Mouse (Mus musculus) cerebellum, adult 2 months (tissue): ENCODE data around the gene Gstk1.

ENCODE experiments used
- CTCF ChIP-seq: fragments of 200-500 bp; IDR thresholded peaks from 2 replicates; pipeline ENCODE4 v1.5.1; 2011; ENCODE audit warnings: low read depth, mild to moderate bottlenecking, control low read depth, low read length, moderate library complexity, borderline replicate concordance; ENCODE audit not compliant: insufficient read depth
- POLR2A ChIP-seq: fragments of 200-500 bp; IDR thresholded peaks from 2 replicates; pipeline ENCODE4 v1.6.1; 2011; ENCODE audit warnings: low read length, control low read depth, borderline replicate concordance; ENCODE audit not compliant: insufficient read depth

GRCm38 (mm10) chr6:42295549-42296094 lies 49.9 kb downstream of the Gstk1 start:
- no peak for TF ChIP-seq CTCF
- no peak for TF ChIP-seq POLR2A
